Mouse (Mus musculus): Measurements from ENCODE around the gene Frmd3.
"Not testable (repeated sequence)": the region's sequence is repeated elsewhere in the genome, so short reads cannot be mapped to it uniquely, and the experiment has no call there.

The Frmd3 gene

GRCm38 (mm10) chr4:74013211-74014047 lies at the start of gene Frmd3:
Gene Frmd3, plus strand, starts transcription at chr4:74013442.
- no peak for DNase-seq (ENCODE audit: low read depth, low spot score)

- no peak for DNase-seq (ENCODE audit: low read depth, low spot score)
These were observed 32.8 kb upstream of the Frmd3 start for GRCm38 (mm10) chr4:73980454-73980853.

- no peak for DNase-seq (ENCODE audit: low read depth, low spot score)
These were observed 965 bp upstream of the Frmd3 start for GRCm38 (mm10) chr4:74012277-74012676.

- DNase-seq (ENCODE audit: low read depth, low spot score), result no peak
These were observed 542 bp upstream of the Frmd3 start for GRCm38 (mm10) chr4:74012700-74013099.

- no peak for DNase-seq (ENCODE audit: low read depth, low spot score)
These were observed 832 bp downstream of the Frmd3 start for GRCm38 (mm10) chr4:74014048-74014500.

- DNase-seq (ENCODE audit: low read depth, low spot score), result no peak
These were observed 6.8 kb downstream of the Frmd3 start for GRCm38 (mm10) chr4:74020084-74020483.

GRCm38 (mm10) chr4:74043226-74043625 lies 30.0 kb downstream of the Frmd3 start:
- no peak for DNase-seq (ENCODE audit: low read depth, low spot score)

GRCm38 (mm10) chr4:74051692-74052091 lies 38.5 kb downstream of the Frmd3 start:
- no peak for DNase-seq (ENCODE audit: low read depth, low spot score)

GRCm38 (mm10) chr4:74076727-74077126 lies 63.5 kb downstream of the Frmd3 start:
- no peak for DNase-seq (ENCODE audit: low read depth, low spot score)

- no peak for DNase-seq (ENCODE audit: low read depth, low spot score)
These were observed 97.6 kb downstream of the Frmd3 start for GRCm38 (mm10) chr4:74110816-74111215.

GRCm38 (mm10) chr4:74191528-74191927 lies 178.3 kb downstream of the Frmd3 start:
- DNase-seq (ENCODE audit: low read depth, low spot score), result no peak

GRCm38 (mm10) chr4:74201281-74201811 lies 188.1 kb downstream of the Frmd3 start:
- DNase-seq (ENCODE audit: low read depth, low spot score), result no peak

- DNase-seq (ENCODE audit: low read depth, low spot score), result not testable (repeated sequence)
These were observed 208.5 kb downstream of the Frmd3 start for GRCm38 (mm10) chr4:74221780-74222179.

- peak; percentile 50 for DNase-seq (ENCODE audit: low read depth, low spot score)
These were observed 209.1 kb downstream of the Frmd3 start for GRCm38 (mm10) chr4:74222360-74222759.

- no peak for DNase-seq (ENCODE audit: low read depth, low spot score)
These were observed 211.0 kb downstream of the Frmd3 start for GRCm38 (mm10) chr4:74224210-74224609.

- peak; percentile 69 for DNase-seq (ENCODE audit: low read depth, low spot score)
These were observed 217.8 kb downstream of the Frmd3 start for GRCm38 (mm10) chr4:74230994-74231393.

GRCm38 (mm10) chr4:74231405-74231804 lies 218.2 kb downstream of the Frmd3 start:
- peak; percentile 79 for DNase-seq (ENCODE audit: low read depth, low spot score)

- no peak for DNase-seq (ENCODE audit: low read depth, low spot score)
These were observed 220.3 kb downstream of the Frmd3 start for GRCm38 (mm10) chr4:74233534-74233933.

GRCm38 (mm10) chr4:74242176-74242575 lies 228.9 kb downstream of the Frmd3 start, which contains the start of gene Kdm4c:
Gene Kdm4c, plus strand, starts transcription at chr4:74242497.
- DNase-seq (ENCODE audit: low read depth, low spot score), result no peak
